Mouse (Mus musculus) adrenal gland, postnatal 4 days (tissue): ENCODE measurements at regions not wholly inside any gene's neighbourhood (a gene's known extent, or its start where the extent isn't known, plus 50 kb on each side); places are given as distances from the start of the nearest gene placed in this dataset.

Source experiments
- DNase-seq, 2 experiments: peaks; one replicate each; pipeline ENCODE4 v3.0.0; 2021 to 2022; ENCODE audit warnings: low spot score in 2 of 2, mixed read lengths in 2 of 2

GRCm38 (mm10) chr1:76258217-76258616 is 712.2 kb downstream of the Slc4a3 start:
- no peak for DNase-seq

GRCm38 (mm10) chr1:76276148-76276547 is 730.1 kb downstream of the Slc4a3 start:
- no peak for DNase-seq

- DNase-seq: no peak
These were observed 730.6 kb downstream of the Slc4a3 start for GRCm38 (mm10) chr1:76276624-76277023.

- DNase-seq: no peak
These were observed 737.3 kb downstream of the Slc4a3 start for GRCm38 (mm10) chr1:76283322-76283721.

- no peak for DNase-seq
These were observed 777.0 kb downstream of the Slc4a3 start for GRCm38 (mm10) chr1:76322943-76323559.

- no peak for DNase-seq
These were observed 777.5 kb downstream of the Slc4a3 start for GRCm38 (mm10) chr1:76323592-76323991.

GRCm38 (mm10) chr1:76336011-76336410 is 789.9 kb downstream of the Slc4a3 start:
- DNase-seq: no peak

GRCm38 (mm10) chr1:76362106-76362505 is 816.0 kb downstream of the Slc4a3 start:
- no peak for DNase-seq

GRCm38 (mm10) chr1:76373931-76374330 is 827.9 kb downstream of the Slc4a3 start:
- DNase-seq: no peak

- no peak for DNase-seq
These were observed 832.1 kb downstream of the Slc4a3 start for GRCm38 (mm10) chr1:76378154-76378553.

GRCm38 (mm10) chr1:76392536-76392935 is 846.5 kb downstream of the Slc4a3 start:
- no peak for DNase-seq

- DNase-seq: no peak
These were observed 848.0 kb downstream of the Slc4a3 start for GRCm38 (mm10) chr1:76394038-76394437.

- DNase-seq: no peak
These were observed 856.8 kb downstream of the Slc4a3 start for GRCm38 (mm10) chr1:76402854-76403253.

- no peak for DNase-seq
These were observed 857.9 kb downstream of the Slc4a3 start for GRCm38 (mm10) chr1:76404003-76404402.

- DNase-seq: no peak
These were observed 864.7 kb downstream of the Slc4a3 start for GRCm38 (mm10) chr1:76410813-76411212.

- DNase-seq: no peak
These were observed 874.5 kb downstream of the Slc4a3 start for GRCm38 (mm10) chr1:76420525-76420924.

- DNase-seq: no peak
These were observed 881.4 kb downstream of the Slc4a3 start for GRCm38 (mm10) chr1:76427439-76427838.

GRCm38 (mm10) chr1:76430041-76430610 is 884.1 kb downstream of the Slc4a3 start:
- no peak for DNase-seq

GRCm38 (mm10) chr1:76433481-76433941 is 887.4 kb downstream of the Slc4a3 start:
- no peak for DNase-seq

GRCm38 (mm10) chr1:76450539-76451214 is 904.6 kb downstream of the Slc4a3 start:
- DNase-seq: peak in 1 of 2 experiments; percentile 6

GRCm38 (mm10) chr1:76453160-76453710 is 907.2 kb downstream of the Slc4a3 start:
- DNase-seq: no peak

GRCm38 (mm10) chr1:76466562-76466961 is 920.5 kb downstream of the Slc4a3 start:
- DNase-seq: no peak
